10 mouse cellular contexts compared by ENCODE assay signal in the genomic region with DNA sequence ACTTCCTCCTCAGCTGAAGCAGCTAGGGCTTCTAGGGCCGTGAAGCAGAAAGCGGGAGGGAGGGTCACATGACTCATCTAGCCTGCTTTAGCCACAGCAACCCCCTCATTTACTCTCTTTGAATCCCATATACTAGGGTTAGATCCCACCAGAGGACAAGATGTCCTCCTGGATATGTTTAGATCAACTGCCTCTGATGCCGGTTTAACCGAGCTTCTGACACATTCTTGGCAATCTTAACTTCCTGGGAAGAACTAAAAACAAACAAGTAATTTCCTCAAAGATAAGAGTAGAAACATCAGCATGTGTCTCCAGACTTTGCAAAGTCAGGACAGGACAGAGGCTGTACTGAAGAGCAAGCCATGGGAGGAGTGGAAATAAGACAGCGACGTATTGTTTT. TPM values are rescaled to one million over a fixed set of nuclear protein-coding genes. Genes with fewer than 3 reads are reported as not detected.
DNase-seq lines count a peak whose midpoint lies in the region; ATAC-seq lines count a peak whose summit lies in the region.
"Had no signal": no experiment of that assay in that cellular context is flagged by ENCODE, and none has a peak within 500 bp of the region (broad histone marks: within the 10 kb centered on the region; RNA-seq: fewer than 3 reads in every experiment).

No protein-coding gene starts in this region.

- 24% methylated on average over 6 of the region's 6 CpGs for whole genome bisulfite sequencing in heart, embryonic 14.5 days

- H3K4me3 ChIP-seq in heart, embryonic 14.5 days (ENCODE audit: control insufficient read depth in 1 of 2, insufficient read depth in 1 of 2, low read depth in 1 of 2, low read length in 2 of 2), result no peak overlapping the region
- H3K4me3 ChIP-seq: midbrain, embryonic 12.5 days had no signal

- peak; percentile 31; the same call in 1 of the 2 replicates for ATAC-seq in heart, embryonic 14.5 days (ENCODE audit: insufficient number of reproducible peaks, insufficient read depth, low FRiP score, low read depth)
- 0 out of 2 replicates have a peak, but pooled peaks have one; percentile 10 for ATAC-seq in megakaryocyte, adult 5-6 weeks (ENCODE audit: poor library complexity, severe bottlenecking)

- no peaks in the 10 kb centered on the region; a peak in 3 of 4 replicates for H3K4me1 ChIP-seq in heart, embryonic 14.5 days (ENCODE audit: control insufficient read depth in 2 of 2, insufficient read depth in 2 of 2, low read length in 2 of 2)
- H3K4me1 ChIP-seq: midbrain, embryonic 12.5 days had no signal

- H3K36me3 ChIP-seq in heart, embryonic 14.5 days (ENCODE audit: control insufficient read depth, insufficient read depth, low read length), result peaks cover 38% of the 10 kb centered on the region

- H3K27me3 ChIP-seq in heart, embryonic 14.5 days (ENCODE audit: control insufficient read depth, insufficient read depth, low read length), result no peaks in the 10 kb centered on the region
- H3K27me3 ChIP-seq: CH12.LX; midbrain, embryonic 12.5 days had no signal

- H3K4me2 ChIP-seq in heart, embryonic 14.5 days (ENCODE audit: low read length), result no peak overlapping the region
- H3K4me2 ChIP-seq: midbrain, embryonic 12.5 days had no signal

- no peak overlapping the region for H3K9ac ChIP-seq in heart, embryonic 14.5 days (ENCODE audit: low read length)
- H3K9ac ChIP-seq: midbrain, embryonic 12.5 days had no signal

- peak overlapping the region; percentile 36 to 62 for H3K27ac ChIP-seq in heart, embryonic 14.5 days (replicated peaks in 1 of 2; ENCODE audit: control insufficient read depth in 1 of 2, insufficient read depth in 1 of 2, low read depth in 2 of 2, low read length in 2 of 2)
- H3K27ac ChIP-seq: midbrain, embryonic 12.5 days had no signal

- H3K9me3 ChIP-seq in heart, embryonic 14.5 days (ENCODE audit: control insufficient read depth, low read length), result no peaks in the 10 kb centered on the region
- H3K9me3 ChIP-seq: midbrain, embryonic 12.5 days had no signal

- DNase-seq in heart, adult 11 months, result peak; percentile 98
- no peak for DNase-seq in heart, postnatal 4 days
- peak; percentile 45 to 78 for DNase-seq in kidney, postnatal 25 days
- DNase-seq in right cerebral cortex, postnatal 14 days, result no peak
- no peak for DNase-seq in ovary, adult 18-20 months (ENCODE audit: low spot score)
- no peak for DNase-seq in right cerebral cortex, postnatal 25 days

RNA-seq across cellular contexts. Expression of gene Tmem97, which starts 16.2 kb away (rescaled TPM):
- 10 to 100 TPM; 31.4 to 32.3 TPM for total RNA-seq in heart, postnatal 4 days (2021)
- 51.7 and 54.7 TPM in 2 replicates for polyA plus RNA-seq in heart, embryonic 14.5 days (2014; fragmentation: Nextera tagmentation; extraction: Ambion mirVana)
- total RNA-seq in megakaryocyte, adult 5-6 weeks (2015), result 24.9 and 25.6 TPM in 2 replicates
- total RNA-seq in megakaryocyte, adult 5-6 weeks (2017), result 12.2 and 18.0 TPM in 2 replicates

RNA-seq across cellular contexts. Expression of gene Ift20, which starts 30.6 kb away (rescaled TPM):
- total RNA-seq in heart, postnatal 4 days (2021), result 10 to 100 TPM; 56.3 to 58.9 TPM
- polyA plus RNA-seq in heart, embryonic 14.5 days (2014; fragmentation: Nextera tagmentation; extraction: Ambion mirVana), result 104 and 112 TPM in 2 replicates
- 80.0 and 89.7 TPM in 2 replicates for total RNA-seq in megakaryocyte, adult 5-6 weeks (2015)
- total RNA-seq in megakaryocyte, adult 5-6 weeks (2017), result 96.0 and 119 TPM in 2 replicates

RNA-seq across cellular contexts. Expression of gene Tnfaip1, which starts 30.6 kb away (rescaled TPM):
- 10 to 100 TPM; 69.6 to 71.6 TPM for total RNA-seq in heart, postnatal 4 days (2021)
- 77.6 and 77.9 TPM in 2 replicates for polyA plus RNA-seq in heart, embryonic 14.5 days (2014; fragmentation: Nextera tagmentation; extraction: Ambion mirVana)
- total RNA-seq in megakaryocyte, adult 5-6 weeks (2015), result 13.2 and 13.4 TPM in 2 replicates
- 6.8 and 10.2 TPM in 2 replicates for total RNA-seq in megakaryocyte, adult 5-6 weeks (2017)

RNA-seq across cellular contexts. Expression of gene Poldip2, which starts 54.8 kb away (rescaled TPM):
- 100 to 1,000 TPM; 148 to 152 TPM for total RNA-seq in heart, postnatal 4 days (2021)
- 155 and 161 TPM in 2 replicates for polyA plus RNA-seq in heart, embryonic 14.5 days (2014; fragmentation: Nextera tagmentation; extraction: Ambion mirVana)
- total RNA-seq in megakaryocyte, adult 5-6 weeks (2015), result 13.4 and 22.4 TPM in 2 replicates
- 15.9 and 23.1 TPM in 2 replicates for total RNA-seq in megakaryocyte, adult 5-6 weeks (2017)

RNA-seq across cellular contexts. Expression of gene Tmem199, which starts 54.8 kb away (rescaled TPM):
- 10 to 100 TPM; 18.3 to 19.6 TPM for total RNA-seq in heart, postnatal 4 days (2021)
- 41.2 and 44.4 TPM in 2 replicates for polyA plus RNA-seq in heart, embryonic 14.5 days (2014; fragmentation: Nextera tagmentation; extraction: Ambion mirVana)
- 18.5 and 24.4 TPM in 2 replicates for total RNA-seq in megakaryocyte, adult 5-6 weeks (2015)
- total RNA-seq in megakaryocyte, adult 5-6 weeks (2017), result 26.1 and 27.3 TPM in 2 replicates

Comparison
In these comparisons a context has a peak if more than half of its experiments do, and no peak if none do; other contexts are left out.
1. DNase-seq: peak in heart, adult 11 months (single experiment) and kidney, postnatal 25 days (2 of 2); none in heart, postnatal 4 days (single experiment), right cerebral cortex, postnatal 14 days (single experiment), ovary, adult 18-20 months (single experiment) and right cerebral cortex, postnatal 25 days (single experiment).
2. RNA of gene Tnfaip1, which starts 30.6 kb away (total RNA-seq): 69.6 to 71.6 TPM in heart, postnatal 4 days; 6.8 to 13.4 TPM in megakaryocyte, adult 5-6 weeks; every median in the first group is over 4 times any median in the second.